In the genomic region with DNA sequence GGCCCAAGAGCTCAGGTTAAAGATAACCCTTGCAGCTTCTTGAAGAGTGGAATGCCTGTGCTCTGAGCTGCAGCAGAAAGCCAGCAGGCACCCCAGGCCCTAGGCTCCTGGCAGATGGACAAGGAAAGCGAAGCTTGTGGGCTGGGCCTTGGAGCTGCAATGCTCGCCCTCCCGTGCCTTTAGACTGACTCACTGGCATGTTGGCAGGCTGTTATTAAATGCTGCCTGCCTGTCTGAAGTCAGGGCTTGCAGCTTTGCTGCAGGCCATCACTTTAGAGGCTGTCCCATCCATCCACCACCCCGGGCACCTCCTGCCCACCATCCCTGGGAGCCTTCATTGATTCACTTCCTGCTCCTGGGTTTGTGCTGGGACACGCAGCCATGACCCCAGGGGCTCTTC, we compare ENCODE assay signal across 8 mouse cellular contexts. TPM values are rescaled to one million over a fixed set of nuclear protein-coding genes. Genes with fewer than 3 reads are reported as not detected.
DNase-seq lines count a peak whose midpoint lies in the region; ATAC-seq and TF ChIP-seq lines count a peak whose summit lies in the region.

No protein-coding gene starts in this region.

- in situ Hi-C loops in Patski (cut with MboI; ENCODE audit: low pct_unique_long_range_greater_than_20kb) = no loop called here

- POLR2A ChIA-PET in Patski (lab: Charles Lee) = no interaction called here

- ATAC-seq in Patski = peak; percentile 98

- CTCF ChIA-PET in Patski (lab: Charles Lee) = interaction anchor here (0.8 to 2.1 kb wide), 6 partner anchors 10 to 74 kb away, joined by 3 to 4 read pairs (median 3); partner anchors contain the start of gene Slc7a1

- no peak for TF ChIP-seq CTCF in Patski (IDR thresholded peaks at IDR 0.05)

- no peaks in the 10 kb centered on the region for H3K27me3 ChIP-seq in Patski

- DNase-seq in Patski (ENCODE audit: low read depth, low spot score) = peak; percentile 93
- peak; percentile 48 for DNase-seq in cerebellum, adult 11-12 months
- DNase-seq in heart, adult 18-20 months = peak; percentile 55 to 66
- peak; percentile 38 for DNase-seq in kidney, postnatal 14 days
- peak; percentile 81 for DNase-seq in urinary bladder, postnatal 14 days (ENCODE audit: low spot score)
- DNase-seq in frontal cortex, postnatal 25 days (ENCODE audit: low spot score in 2 of 2) = no peak
- no peak for DNase-seq in thymus, postnatal 14 days
- no peak for DNase-seq in layer of hippocampus, postnatal 25 days (ENCODE audit: extremely low spot score in 1 of 2, low spot score in 1 of 2)

RNA-seq across cellular contexts. Expression of gene Slc7a1, which starts 44.0 kb away (rescaled TPM):
- 33.7 TPM for polyA plus RNA-seq in Patski (2021)
- total RNA-seq in heart, adult 18-20 months (2021) = 10 to 100 TPM; 11.8 to 13.5 TPM
- total RNA-seq in layer of hippocampus, postnatal 25 days (2021) = 10 to 100 TPM; 27.8 to 30.6 TPM

Comparison
In these comparisons a context has a peak if more than half of its experiments do, and no peak if none do; other contexts are left out.
1. DNase-seq: peak in Patski (single experiment), cerebellum, adult 11-12 months (single experiment), heart, adult 18-20 months (2 of 2), kidney, postnatal 14 days (single experiment) and urinary bladder, postnatal 14 days (single experiment); none in frontal cortex, postnatal 25 days (0 of 2), thymus, postnatal 14 days (single experiment) and layer of hippocampus, postnatal 25 days (0 of 2).